In the genomic region with DNA sequence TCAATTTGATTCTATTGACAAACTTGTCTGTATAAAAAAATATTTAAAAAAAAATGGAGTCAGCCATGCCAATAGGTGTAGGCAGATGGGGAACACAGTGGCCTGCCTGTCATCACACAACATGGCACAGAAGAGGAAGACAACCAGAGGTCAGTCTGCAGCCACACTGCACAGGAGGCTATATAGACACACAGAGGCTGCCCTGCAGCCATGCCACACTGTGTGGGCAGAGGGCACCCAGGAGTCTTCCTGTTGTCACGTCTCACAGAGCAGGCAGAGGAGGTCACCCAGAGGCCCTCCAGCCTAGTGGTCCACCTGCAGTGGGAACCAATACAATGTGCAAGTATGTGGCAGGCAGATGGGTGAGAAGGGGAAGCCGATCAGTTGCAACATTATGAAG, we compare ENCODE assay signal across 14 mouse cellular contexts.
"Had no signal": no experiment of that assay in that cellular context is flagged by ENCODE, and none has a peak within 500 bp of the region (broad histone marks: within the 10 kb centered on the region; RNA-seq: fewer than 3 reads in every experiment).

No protein-coding gene starts in this region.

- DNase-seq: heart, postnatal 10 days; heart, postnatal 14 days; heart, postnatal 36 days; kidney, adult 11 months; kidney, adult 18-20 months; kidney, adult 2 months; kidney, adult 8-10 months; kidney, adult 9 months; kidney, postnatal 10 days; kidney, postnatal 14 days; kidney, postnatal 25 days; kidney, postnatal 36 days; layer of hippocampus, adult 9-11 months; layer of hippocampus, postnatal 36 days had no signal
